Mouse (Mus musculus): ENCODE results near the gene Stac3. TPM values are rescaled to one million over a fixed set of nuclear protein-coding genes. Genes with fewer than 3 reads are reported as not detected.

Gene Stac3
- polyA plus RNA-seq, 1 experiment, result 2.6 TPM

GRCm38 (mm10) chr10:127511634-127512306 lies 10.3 kb downstream of the Stac3 start:
- Histone ChIP-seq H3K4me1 (ENCODE audit: control insufficient read depth, insufficient read depth, low read length) (peaks cover 10% of the 10 kb centered on the region), H3K36me3 (ENCODE audit: control insufficient read depth, insufficient read depth, low read length, poor library complexity, severe bottlenecking) (no peaks in the 10 kb centered on the region), H3K9me3 (replicated peaks; ENCODE audit: control insufficient read depth, insufficient read depth, low read length, poor library complexity, severe bottlenecking) (no peaks in the 10 kb centered on the region), H3K27ac (ENCODE audit: insufficient read depth, low read length) (no peak overlapping the region), H3K4me3 (ENCODE audit: low read depth, low read length) (peak overlapping the region; percentile 59), H3K9ac (ENCODE audit: low read depth, poor library complexity, severe bottlenecking) (peak overlapping the region; percentile 51), H3K27me3 (ENCODE audit: control insufficient read depth, insufficient read depth, low read length, poor library complexity, severe bottlenecking) (no peaks in the 10 kb centered on the region)
- TF ChIP-seq EP300 (IDR thresholded peaks at IDR 0.05; ENCODE audit: insufficient read depth, low read depth, low read length) (0 out of 2 replicates have a peak, but pooled peaks have one; percentile 34), CTCF (IDR thresholded peaks at IDR 0.05; ENCODE audit: low read depth, low read length) (peak; percentile 31), POLR2A (IDR thresholded peaks at IDR 0.05; ENCODE audit: insufficient read depth, low read length) (no peak)

- no peaks in the 10 kb centered on the region for H3K9me3 ChIP-seq (replicated peaks; ENCODE audit: control insufficient read depth, insufficient read depth, low read length, poor library complexity, severe bottlenecking)
- no peak for TF ChIP-seq POLR2A (IDR thresholded peaks at IDR 0.05; ENCODE audit: insufficient read depth, low read length)
- no peak for TF ChIP-seq EP300 (IDR thresholded peaks at IDR 0.05; ENCODE audit: insufficient read depth, low read depth, low read length)
- no peak for TF ChIP-seq CTCF (IDR thresholded peaks at IDR 0.05; ENCODE audit: low read depth, low read length)
- H3K4me3 ChIP-seq (ENCODE audit: low read depth, low read length), result peak overlapping the region; percentile 27
- H3K4me1 ChIP-seq (ENCODE audit: control insufficient read depth, insufficient read depth, low read length), result peaks cover 10% of the 10 kb centered on the region
- peak overlapping the region; percentile 51; the same call in 1 of the 2 replicates for H3K9ac ChIP-seq (ENCODE audit: low read depth, poor library complexity, severe bottlenecking)
- no peaks in the 10 kb centered on the region for H3K36me3 ChIP-seq (ENCODE audit: control insufficient read depth, insufficient read depth, low read length, poor library complexity, severe bottlenecking)
- H3K27ac ChIP-seq (ENCODE audit: insufficient read depth, low read length), result no peak overlapping the region
- no peaks in the 10 kb centered on the region for H3K27me3 ChIP-seq (ENCODE audit: control insufficient read depth, insufficient read depth, low read length, poor library complexity, severe bottlenecking)
Observed at GRCm38 (mm10) chr10:127512307-127512666, 10.8 kb downstream of the Stac3 start.

GRCm38 (mm10) chr10:127512813-127513212 lies 11.3 kb downstream of the Stac3 start:
- no peak overlapping the region for H3K27ac ChIP-seq (ENCODE audit: insufficient read depth, low read length)
- H3K36me3 ChIP-seq (ENCODE audit: control insufficient read depth, insufficient read depth, low read length, poor library complexity, severe bottlenecking), result 0 out of 2 replicates have a peak, but pooled peaks cover 3% of the 10 kb centered on the region
- peaks cover 10% of the 10 kb centered on the region for H3K4me1 ChIP-seq (ENCODE audit: control insufficient read depth, insufficient read depth, low read length)
- no peaks in the 10 kb centered on the region for H3K27me3 ChIP-seq (ENCODE audit: control insufficient read depth, insufficient read depth, low read length, poor library complexity, severe bottlenecking)
- no peak overlapping the region for H3K9ac ChIP-seq (ENCODE audit: low read depth, poor library complexity, severe bottlenecking)
- H3K9me3 ChIP-seq (replicated peaks; ENCODE audit: control insufficient read depth, insufficient read depth, low read length, poor library complexity, severe bottlenecking), result no peaks in the 10 kb centered on the region
- TF ChIP-seq EP300 (IDR thresholded peaks at IDR 0.05; ENCODE audit: insufficient read depth, low read depth, low read length) (peak; percentile 74), CTCF (IDR thresholded peaks at IDR 0.05; ENCODE audit: low read depth, low read length) (peak; percentile 100), POLR2A (IDR thresholded peaks at IDR 0.05; ENCODE audit: insufficient read depth, low read length) (no peak)
- peak overlapping the region; percentile 27 for H3K4me3 ChIP-seq (ENCODE audit: low read depth, low read length)

GRCm38 (mm10) chr10:127513501-127514091 lies 12.1 kb downstream of the Stac3 start:
- no peak overlapping the region for H3K27ac ChIP-seq (ENCODE audit: insufficient read depth, low read length)
- H3K36me3 ChIP-seq (ENCODE audit: control insufficient read depth, insufficient read depth, low read length, poor library complexity, severe bottlenecking), result peaks cover 4% of the 10 kb centered on the region
- peak overlapping the region; percentile 20; the same call in 1 of the 2 replicates for H3K4me3 ChIP-seq (ENCODE audit: low read depth, low read length)
- no peaks in the 10 kb centered on the region for H3K27me3 ChIP-seq (ENCODE audit: control insufficient read depth, insufficient read depth, low read length, poor library complexity, severe bottlenecking)
- TF ChIP-seq POLR2A (IDR thresholded peaks at IDR 0.05; ENCODE audit: insufficient read depth, low read length) (no peak), EP300 (IDR thresholded peaks at IDR 0.05; ENCODE audit: insufficient read depth, low read depth, low read length) (no peak), CTCF (IDR thresholded peaks at IDR 0.05; ENCODE audit: low read depth, low read length) (no peak)
- peaks cover 10% of the 10 kb centered on the region for H3K4me1 ChIP-seq (ENCODE audit: control insufficient read depth, insufficient read depth, low read length)
- no peaks in the 10 kb centered on the region for H3K9me3 ChIP-seq (replicated peaks; ENCODE audit: control insufficient read depth, insufficient read depth, low read length, poor library complexity, severe bottlenecking)
- no peak overlapping the region for H3K9ac ChIP-seq (ENCODE audit: low read depth, poor library complexity, severe bottlenecking)

- H3K36me3 ChIP-seq (ENCODE audit: control insufficient read depth, insufficient read depth, low read length, poor library complexity, severe bottlenecking), result peaks cover 4% of the 10 kb centered on the region
- H3K27ac ChIP-seq (ENCODE audit: insufficient read depth, low read length), result no peak overlapping the region
- TF ChIP-seq CTCF (IDR thresholded peaks at IDR 0.05; ENCODE audit: low read depth, low read length) (no peak), EP300 (IDR thresholded peaks at IDR 0.05; ENCODE audit: insufficient read depth, low read depth, low read length) (no peak), POLR2A (IDR thresholded peaks at IDR 0.05; ENCODE audit: insufficient read depth, low read length) (no peak)
- no peaks in the 10 kb centered on the region for H3K9me3 ChIP-seq (replicated peaks; ENCODE audit: control insufficient read depth, insufficient read depth, low read length, poor library complexity, severe bottlenecking)
- peak overlapping the region; percentile 7; the same call in 1 of the 2 replicates for H3K4me3 ChIP-seq (ENCODE audit: low read depth, low read length)
- H3K9ac ChIP-seq (ENCODE audit: low read depth, poor library complexity, severe bottlenecking), result no peak overlapping the region
- peaks cover 10% of the 10 kb centered on the region for H3K4me1 ChIP-seq (ENCODE audit: control insufficient read depth, insufficient read depth, low read length)
- no peaks in the 10 kb centered on the region for H3K27me3 ChIP-seq (ENCODE audit: control insufficient read depth, insufficient read depth, low read length, poor library complexity, severe bottlenecking)
Observed at GRCm38 (mm10) chr10:127514111-127514698, 12.7 kb downstream of the Stac3 start.
